In the genomic region with DNA sequence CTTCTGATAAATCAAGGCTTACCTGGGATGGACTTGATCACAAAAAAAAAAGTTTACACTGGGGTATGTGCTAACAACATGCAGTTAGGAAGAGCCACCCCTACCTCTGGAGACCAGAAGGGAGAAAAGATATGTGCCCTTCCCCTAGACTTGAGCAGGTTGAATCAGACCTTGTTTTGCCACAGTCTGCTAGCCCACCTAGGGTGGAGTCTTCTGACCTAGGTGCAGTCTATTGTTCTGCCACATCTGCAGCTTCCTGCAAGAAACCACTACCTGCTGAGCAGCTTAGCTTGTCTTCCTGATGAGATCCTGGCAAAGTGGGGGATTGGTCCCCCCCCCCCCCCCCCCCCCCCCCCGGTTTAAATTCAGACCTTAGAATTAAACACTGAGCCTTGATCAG, we compare ENCODE assay signal across 24 mouse cellular contexts. TPM values are rescaled to one million over a fixed set of nuclear protein-coding genes. Genes with fewer than 3 reads are reported as not detected.
"Had no signal": no experiment of that assay in that cellular context is flagged by ENCODE, and none has a peak within 500 bp of the region (broad histone marks: within the 10 kb centered on the region; RNA-seq: fewer than 3 reads in every experiment).

No protein-coding gene starts in this region.

- H3K9me3 ChIP-seq: midbrain, embryonic 10.5 days; midbrain, embryonic 12.5 days; neural tube, embryonic 13.5 days; neural tube, embryonic 15.5 days had no signal

- H3K36me3 ChIP-seq: midbrain, embryonic 10.5 days; midbrain, embryonic 12.5 days; neural tube, embryonic 13.5 days; neural tube, embryonic 15.5 days had no signal

- H3K4me1 ChIP-seq: midbrain, embryonic 10.5 days; midbrain, embryonic 12.5 days; neural tube, embryonic 13.5 days; neural tube, embryonic 15.5 days had no signal

- H3K27me3 ChIP-seq: midbrain, embryonic 12.5 days; neural tube, embryonic 13.5 days; neural tube, embryonic 15.5 days had no signal

- H3K4me3 ChIP-seq: midbrain, embryonic 10.5 days; midbrain, embryonic 12.5 days; myocyte; neural tube, embryonic 13.5 days; neural tube, embryonic 15.5 days had no signal

- H3K9ac ChIP-seq: lung, embryonic 14.5 days; midbrain, embryonic 12.5 days; neural tube, embryonic 13.5 days; neural tube, embryonic 15.5 days had no signal

- H3K27ac ChIP-seq: midbrain, embryonic 10.5 days; midbrain, embryonic 12.5 days; neural tube, embryonic 13.5 days; neural tube, embryonic 15.5 days had no signal

- DNase-seq: lung, adult 18-20 months; lung, embryonic 14.5 days; lung, postnatal 10 days; lung, postnatal 4 days; midbrain, embryonic 14.5 days; retina, postnatal 1 day; right cerebral cortex, adult 18-20 months; right cerebral cortex, postnatal 25 days; right cerebral cortex, postnatal 4 days; spleen, adult 18-20 months; thymus, adult 18-20 months; thymus, postnatal 14 days; thymus, postnatal 36 days had no signal

- ATAC-seq: midbrain, embryonic 16.5 days had no signal

RNA-seq across cellular contexts. Expression of a gene that starts 21.4 kb away (rescaled TPM):
- total RNA-seq: megakaryocyte, adult 5-6 weeks; megakaryocyte-erythroid progenitor cell, adult 5-6 weeks had no signal
- polyA plus RNA-seq: lung, embryonic 14.5 days; lung, embryonic 16.5 days; midbrain, embryonic 10.5 days; midbrain, embryonic 12.5 days; midbrain, embryonic 14.5 days; midbrain, embryonic 16.5 days; neural tube, embryonic 11.5 days; neural tube, embryonic 13.5 days; small intestine, adult 2 months had no signal

RNA-seq across cellular contexts. Expression of a gene that starts 29.3 kb away (rescaled TPM):
- total RNA-seq: megakaryocyte, adult 5-6 weeks; megakaryocyte-erythroid progenitor cell, adult 5-6 weeks had no signal
